Mouse (Mus musculus): Measurements from ENCODE around the gene Ptchd4. TPM values are rescaled to one million over a fixed set of nuclear protein-coding genes. Genes with fewer than 3 reads are reported as not detected.

The Ptchd4 gene
- total and polyA plus RNA-seq, 3 experiments = not detected

- 58% methylated on average over 4 of the region's 4 CpGs for WGBS
- Histone ChIP-seq H3K79me2 (replicated peaks; ENCODE audit: control insufficient read depth, insufficient read depth, low read length) (no peaks in the 10 kb centered on the region), H3K36me3 (ENCODE audit: control insufficient read depth, insufficient read depth, low read length) (no peaks in the 10 kb centered on the region), H3K9ac (ENCODE audit: low read depth, low read length) (no peak overlapping the region), H3K27ac (no peak overlapping the region), H3K4me1 (ENCODE audit: control insufficient read depth, insufficient read depth, low read length) (no peaks in the 10 kb centered on the region), H3K27me3 (ENCODE audit: control insufficient read depth, insufficient read depth, low read length) (no peaks in the 10 kb centered on the region), H3K4me3 (no peak overlapping the region)
- DNase-seq = no peak
- no peak for TF ChIP-seq POLR2A (IDR thresholded peaks at IDR 0.05; ENCODE audit: insufficient read depth, low read depth, low read length)
- TF ChIP-seq EP300 (IDR thresholded peaks at IDR 0.05; ENCODE audit: insufficient read depth, low read depth, low read length) = no peak
- TF ChIP-seq CTCF (IDR thresholded peaks at IDR 0.05) = no peak
- intact Hi-C loops (cut with DNase I) = no loop called here
These were observed 17.8 kb upstream of the Ptchd4 start for GRCm38 (mm10) chr17:42297986-42298385.

DNA sequence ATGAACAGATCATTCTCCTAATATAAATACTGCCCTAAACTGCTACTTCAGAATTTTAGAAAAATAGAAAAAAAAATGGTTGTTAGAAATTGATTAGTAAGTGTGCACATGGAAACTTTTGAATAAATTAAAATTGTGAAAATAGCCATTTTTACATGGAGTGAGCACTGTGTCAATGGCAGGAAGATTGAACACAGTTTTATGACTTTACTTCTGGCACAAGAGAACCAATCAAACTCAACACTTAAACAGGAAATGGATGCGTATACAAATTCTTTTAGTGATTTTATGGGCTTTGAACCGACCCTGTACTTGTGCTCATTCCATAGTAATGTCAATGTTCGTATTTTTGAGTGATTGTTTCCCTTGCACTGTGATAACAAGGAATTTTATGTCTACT is 16.1 kb upstream of the Ptchd4 start:
- intact Hi-C loops (cut with DNase I) = no loop called here
- Histone ChIP-seq H3K27me3 (ENCODE audit: control insufficient read depth, insufficient read depth, low read length) (no peaks in the 10 kb centered on the region), H3K27ac (no peak overlapping the region), H3K9ac (ENCODE audit: low read depth, low read length) (no peak overlapping the region), H3K36me3 (ENCODE audit: control insufficient read depth, insufficient read depth, low read length) (no peaks in the 10 kb centered on the region), H3K79me2 (replicated peaks; ENCODE audit: control insufficient read depth, insufficient read depth, low read length) (no peaks in the 10 kb centered on the region), H3K4me3 (no peak overlapping the region), H3K4me1 (ENCODE audit: control insufficient read depth, insufficient read depth, low read length) (no peaks in the 10 kb centered on the region)
- TF ChIP-seq POLR2A (IDR thresholded peaks at IDR 0.05; ENCODE audit: insufficient read depth, low read depth, low read length) (no peak), CTCF (IDR thresholded peaks at IDR 0.05) (no peak), EP300 (IDR thresholded peaks at IDR 0.05; ENCODE audit: insufficient read depth, low read depth, low read length) (no peak)
- DNase-seq = no peak
- 44% methylated on average over 3 of the region's 3 CpGs for WGBS

DNA sequence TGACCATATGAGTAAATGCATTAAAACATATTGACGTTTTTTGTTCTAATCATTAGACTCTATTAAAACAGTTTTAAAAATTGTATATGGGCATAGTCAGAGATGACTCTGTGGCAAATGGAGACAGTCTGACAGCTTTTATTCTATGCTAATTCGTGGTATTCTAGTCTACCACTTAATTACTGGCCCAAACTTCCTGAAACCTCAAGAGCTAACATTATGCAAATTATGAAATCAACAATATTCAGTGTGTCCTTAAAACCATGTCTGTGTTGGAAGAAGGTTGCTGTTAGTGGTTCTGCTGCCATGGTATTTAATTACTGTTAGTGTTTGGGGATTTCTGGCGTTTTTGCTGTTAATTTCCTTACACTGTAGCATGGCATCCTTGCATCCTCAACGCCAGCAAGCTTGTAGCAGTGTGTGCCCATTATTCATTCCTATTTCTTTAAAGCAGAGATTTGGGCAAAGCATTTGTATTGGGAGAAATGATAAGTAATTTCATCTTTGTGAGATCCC is 12.6 kb upstream of the Ptchd4 start:
- Histone ChIP-seq H3K36me3 (ENCODE audit: control insufficient read depth, insufficient read depth, low read length) (no peaks in the 10 kb centered on the region), H3K4me3 (no peak overlapping the region), H3K27ac (no peak overlapping the region), H3K9ac (ENCODE audit: low read depth, low read length) (no peak overlapping the region), H3K79me2 (replicated peaks; ENCODE audit: control insufficient read depth, insufficient read depth, low read length) (no peaks in the 10 kb centered on the region), H3K4me1 (ENCODE audit: control insufficient read depth, insufficient read depth, low read length) (no peaks in the 10 kb centered on the region), H3K27me3 (ENCODE audit: control insufficient read depth, insufficient read depth, low read length) (no peaks in the 10 kb centered on the region)
- TF ChIP-seq CTCF (IDR thresholded peaks at IDR 0.05) = no peak
- no peak for TF ChIP-seq EP300 (IDR thresholded peaks at IDR 0.05; ENCODE audit: insufficient read depth, low read depth, low read length)
- TF ChIP-seq POLR2A (IDR thresholded peaks at IDR 0.05; ENCODE audit: insufficient read depth, low read depth, low read length) = no peak
- DNase-seq = no peak
- intact Hi-C loops (cut with DNase I) = no loop called here
- 64% methylated on average over 4 of the region's 4 CpGs for WGBS

DNA sequence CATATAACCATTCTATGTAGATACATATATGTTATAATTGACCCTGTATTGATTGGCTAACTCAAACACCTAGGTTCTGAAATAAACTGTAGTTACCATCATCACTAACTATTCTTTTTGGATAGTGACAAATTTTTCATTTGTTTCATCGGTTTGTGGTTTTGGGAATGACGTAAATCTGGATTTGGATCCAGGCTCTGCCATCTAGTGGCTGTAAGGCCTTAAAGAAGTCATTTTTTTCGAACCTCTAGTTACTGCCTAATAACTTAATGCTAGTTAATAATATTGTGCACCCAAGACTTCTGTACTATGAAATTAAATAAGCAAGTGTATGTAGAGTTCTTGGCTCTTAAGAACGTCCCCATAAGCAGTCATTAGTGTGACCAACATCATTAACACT is 11.5 kb upstream of the Ptchd4 start:
- no peaks in the 10 kb centered on the region for H3K36me3 ChIP-seq (ENCODE audit: control insufficient read depth, insufficient read depth, low read length)
- no peak overlapping the region for H3K9ac ChIP-seq (ENCODE audit: low read depth, low read length)
- no peaks in the 10 kb centered on the region for H3K4me1 ChIP-seq (ENCODE audit: control insufficient read depth, insufficient read depth, low read length)
- H3K79me2 ChIP-seq (replicated peaks; ENCODE audit: control insufficient read depth, insufficient read depth, low read length) = no peaks in the 10 kb centered on the region
- no peak overlapping the region for H3K4me3 ChIP-seq
- no peaks in the 10 kb centered on the region for H3K27me3 ChIP-seq (ENCODE audit: control insufficient read depth, insufficient read depth, low read length)
- DNase-seq = no peak
- H3K27ac ChIP-seq = no peak overlapping the region
- TF ChIP-seq POLR2A (IDR thresholded peaks at IDR 0.05; ENCODE audit: insufficient read depth, low read depth, low read length) (no peak), CTCF (IDR thresholded peaks at IDR 0.05) (0 out of 2 replicates have a peak, but pooled peaks have one; percentile 10)
- intact Hi-C loops (cut with DNase I) = no loop called here
- WGBS = 47% methylated on average over 4 of the region's 4 CpGs

GRCm38 (mm10) chr17:42307001-42307400 is 8.7 kb upstream of the Ptchd4 start:
- no peaks in the 10 kb centered on the region for H3K4me1 ChIP-seq (ENCODE audit: control insufficient read depth, insufficient read depth, low read length)
- no peaks in the 10 kb centered on the region for H3K36me3 ChIP-seq (ENCODE audit: control insufficient read depth, insufficient read depth, low read length)
- no peak overlapping the region for H3K4me3 ChIP-seq
- H3K27me3 ChIP-seq (ENCODE audit: control insufficient read depth, insufficient read depth, low read length) = no peaks in the 10 kb centered on the region
- no peaks in the 10 kb centered on the region for H3K79me2 ChIP-seq (replicated peaks; ENCODE audit: control insufficient read depth, insufficient read depth, low read length)
- no peak overlapping the region for H3K9ac ChIP-seq (ENCODE audit: low read depth, low read length)
- no peak overlapping the region for H3K27ac ChIP-seq
- no peak for DNase-seq
- intact Hi-C loops (cut with DNase I) = no loop called here
- 88% methylated on average over 1 of the region's 1 CpGs for WGBS
- TF ChIP-seq EP300 (IDR thresholded peaks at IDR 0.05; ENCODE audit: insufficient read depth, low read depth, low read length) (no peak), CTCF (IDR thresholded peaks at IDR 0.05) (no peak), POLR2A (IDR thresholded peaks at IDR 0.05; ENCODE audit: insufficient read depth, low read depth, low read length) (no peak)

DNA sequence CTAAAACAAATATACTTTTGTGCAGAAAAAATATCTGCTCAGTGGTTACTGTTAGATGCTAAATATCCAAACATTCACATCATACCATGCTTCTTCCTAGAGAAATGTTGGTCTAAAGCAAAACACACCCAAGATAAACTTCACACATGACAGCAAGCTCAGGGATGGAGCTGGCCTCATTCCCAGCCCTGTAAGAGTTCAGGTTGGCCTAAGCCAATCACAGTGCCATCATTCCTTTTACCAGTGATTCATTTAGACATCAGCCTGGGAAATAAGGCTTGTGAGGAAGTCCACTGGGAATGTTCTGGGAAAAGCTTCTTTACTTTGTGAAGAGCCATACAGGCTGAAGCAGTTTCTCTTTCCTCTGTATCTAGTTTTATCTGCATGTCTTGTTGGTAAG is 5.6 kb upstream of the Ptchd4 start:
- no peak for DNase-seq
- H3K9ac ChIP-seq (ENCODE audit: low read depth, low read length) = no peak overlapping the region
- no peak for TF ChIP-seq POLR2A (IDR thresholded peaks at IDR 0.05; ENCODE audit: insufficient read depth, low read depth, low read length)
- no peaks in the 10 kb centered on the region for H3K79me2 ChIP-seq (replicated peaks; ENCODE audit: control insufficient read depth, insufficient read depth, low read length)
- H3K4me3 ChIP-seq = no peak overlapping the region
- H3K27me3 ChIP-seq (ENCODE audit: control insufficient read depth, insufficient read depth, low read length) = no peaks in the 10 kb centered on the region
- intact Hi-C loops (cut with DNase I) = no loop called here
- H3K4me1 ChIP-seq (ENCODE audit: control insufficient read depth, insufficient read depth, low read length) = no peaks in the 10 kb centered on the region
- H3K36me3 ChIP-seq (ENCODE audit: control insufficient read depth, insufficient read depth, low read length) = no peaks in the 10 kb centered on the region
- H3K27ac ChIP-seq = no peak overlapping the region
